Mouse (Mus musculus) embryo, embryonic 9.5 days (tissue): ENCODE data around the gene Tspan3.

Experiments used
- DNase-seq: peaks from one replicate; pipeline ENCODE4 v3.0.0-alpha.2; 2017; ENCODE audit errors: extremely low spot score

The Tspan3 gene

GRCm38 (mm10) chr9:56158077-56158476 lies 7.2 kb downstream of the Tspan3 start:
- DNase-seq: no peak

- no peak for DNase-seq
Observed at GRCm38 (mm10) chr9:56154572-56154971, 10.7 kb downstream of the Tspan3 start.

GRCm38 (mm10) chr9:56152482-56153007 lies 12.7 kb downstream of the Tspan3 start:
- DNase-seq: no peak

- no peak for DNase-seq
Observed at GRCm38 (mm10) chr9:56151745-56152481, 13.4 kb downstream of the Tspan3 start.

- DNase-seq: no peak
Observed at GRCm38 (mm10) chr9:56146326-56146923, 18.9 kb downstream of the Tspan3 start.

- no peak for DNase-seq
Observed at GRCm38 (mm10) chr9:56144366-56145003, 20.8 kb downstream of the Tspan3 start.

GRCm38 (mm10) chr9:56141776-56142175 lies 23.5 kb downstream of the Tspan3 start:
- no peak for DNase-seq

- DNase-seq: no peak
Observed at GRCm38 (mm10) chr9:56135590-56136197, 29.6 kb downstream of the Tspan3 start.

GRCm38 (mm10) chr9:56134614-56135013 lies 30.7 kb downstream of the Tspan3 start:
- DNase-seq: no peak

GRCm38 (mm10) chr9:56133970-56134369 lies 31.3 kb downstream of the Tspan3 start:
- DNase-seq: no peak

- DNase-seq: no peak
Observed at GRCm38 (mm10) chr9:56131813-56132525, 33.3 kb downstream of the Tspan3 start.

- DNase-seq: no peak
Observed at GRCm38 (mm10) chr9:56130536-56130935, 34.7 kb downstream of the Tspan3 start.

- DNase-seq: no peak
Observed at GRCm38 (mm10) chr9:56129951-56130350, 35.3 kb downstream of the Tspan3 start.

GRCm38 (mm10) chr9:56128331-56128730 lies 36.9 kb downstream of the Tspan3 start:
- DNase-seq: no peak

GRCm38 (mm10) chr9:56126453-56127173 lies 38.7 kb downstream of the Tspan3 start:
- DNase-seq: no peak

GRCm38 (mm10) chr9:56124561-56124960 lies 40.7 kb downstream of the Tspan3 start:
- DNase-seq: no peak

GRCm38 (mm10) chr9:56123613-56124012 lies 41.7 kb downstream of the Tspan3 start:
- DNase-seq: no peak

GRCm38 (mm10) chr9:56122973-56123372 lies 42.3 kb downstream of the Tspan3 start:
- no peak for DNase-seq

GRCm38 (mm10) chr9:56121097-56121496 lies 44.2 kb downstream of the Tspan3 start:
- DNase-seq: peak; percentile 48

GRCm38 (mm10) chr9:56119651-56120050 lies 45.6 kb downstream of the Tspan3 start:
- DNase-seq: no peak

GRCm38 (mm10) chr9:56118582-56118981 lies 46.7 kb downstream of the Tspan3 start:
- peak; percentile 82 for DNase-seq
